Mouse (Mus musculus) C2C12 (cell line): ENCODE measurements around the gene Cpa5. TPM values are rescaled to one million over a fixed set of nuclear protein-coding genes. Genes with fewer than 3 reads are reported as not detected.
A peak's percentile ranks its signal among the peaks of the same experiment; 100 is the strongest.

ENCODE experiments used
- H3K27me3 ChIP-seq: one replicate; pipeline ENCODE4 v1.6.1; 2011; ENCODE audit not compliant: control insufficient read depth, insufficient read depth, insufficient read length
- H3K36me3 ChIP-seq: one replicate; pipeline ENCODE4 v1.6.1; 2011; ENCODE audit not compliant: control insufficient read depth, insufficient read depth
- H3K4me3 ChIP-seq: one replicate; pipeline ENCODE4 v1.5.1; 2011; ENCODE audit warnings: mild to moderate bottlenecking, control low read depth; ENCODE audit not compliant: poor library complexity, insufficient read depth, severe bottlenecking
- H3K79me2 ChIP-seq: one replicate; pipeline ENCODE4 v1.6.1; 2011; ENCODE audit not compliant: control insufficient read depth, insufficient read depth
- H3K79me3 ChIP-seq: one replicate; pipeline ENCODE4 v1.6.1; 2011; ENCODE audit warnings: low read depth, control low read depth
- H3ac ChIP-seq: one replicate; pipeline ENCODE3; 2011; ENCODE audit warnings: low read depth; ENCODE audit not compliant: control insufficient read depth, insufficient read length
- CEBPB ChIP-seq: IDR thresholded peaks from one replicate; pipeline ENCODE4 v1.6.1; 2011; ENCODE audit warnings: low read depth, mild to moderate bottlenecking, control low read depth, moderate library complexity
- CTCF ChIP-seq: IDR thresholded peaks from one replicate; pipeline ENCODE4 v1.5.1; 2011; ENCODE audit not compliant: control insufficient read depth, insufficient read depth, insufficient read length
- FOSL1 ChIP-seq: IDR thresholded peaks from one replicate; pipeline ENCODE4 v1.8.0; 2011; ENCODE audit warnings: mild to moderate bottlenecking, low read length; ENCODE audit not compliant: poor library complexity, insufficient read depth, severe bottlenecking
- MAX ChIP-seq: IDR thresholded peaks from one replicate; pipeline ENCODE4 v1.6.1; 2011; ENCODE audit warnings: mild to moderate bottlenecking, control low read depth
- MYOD1 ChIP-seq: IDR thresholded peaks from one replicate; pipeline ENCODE4 v1.6.1; 2011; ENCODE audit warnings: low read depth; ENCODE audit not compliant: control insufficient read depth, insufficient read length
- MYOG ChIP-seq: IDR thresholded peaks from one replicate; pipeline ENCODE4 v1.6.1; 2011; ENCODE audit not compliant: control insufficient read depth, insufficient read length; ENCODE audit errors: extremely low read depth
- USF1 ChIP-seq: IDR thresholded peaks from one replicate; pipeline ENCODE4 v1.6.1; 2011; ENCODE audit warnings: low read depth, mild to moderate bottlenecking, control low read depth, moderate library complexity
- polyA plus RNA-seq: library from polyadenylated mRNA; unstranded; fragments of >200 nt; fragmentation: generic; extraction: Trizol; gene quantifications from one replicate; pipeline ENCODE4 v1.2.1, GENCODE M21; 2012; ENCODE audit warnings: missing spikeins

The Cpa5 gene
- polyA plus RNA-seq, 1 experiment, result not detected

GRCm38 (mm10) chr6:30572456-30573311 is 38.1 kb upstream of the Cpa5 start:
- no peaks in the 10 kb centered on the region for H3K27me3 ChIP-seq
- H3K36me3 ChIP-seq, result no peaks in the 10 kb centered on the region
- no peak overlapping the region for H3ac ChIP-seq
- H3K79me2 ChIP-seq, result no peaks in the 10 kb centered on the region
- H3K79me3 ChIP-seq, result no peaks in the 10 kb centered on the region
- TF ChIP-seq MAX, result no peak
- TF ChIP-seq FOSL1, result no peak
- no peak for TF ChIP-seq MYOG
- TF ChIP-seq CTCF, result no peak
- TF ChIP-seq MYOD1, result no peak
- no peak for TF ChIP-seq USF1
- no peak for TF ChIP-seq CEBPB
- H3K4me3 ChIP-seq, result no peak overlapping the region

GRCm38 (mm10) chr6:30573380-30573779 is 37.4 kb upstream of the Cpa5 start:
- no peak overlapping the region for H3ac ChIP-seq
- H3K27me3 ChIP-seq, result no peaks in the 10 kb centered on the region
- no peaks in the 10 kb centered on the region for H3K79me3 ChIP-seq
- no peak overlapping the region for H3K4me3 ChIP-seq
- no peaks in the 10 kb centered on the region for H3K79me2 ChIP-seq
- no peak for TF ChIP-seq CEBPB
- TF ChIP-seq MAX, result no peak
- TF ChIP-seq MYOG, result no peak
- no peak for TF ChIP-seq CTCF
- no peak for TF ChIP-seq USF1
- TF ChIP-seq FOSL1, result no peak
- H3K36me3 ChIP-seq, result no peaks in the 10 kb centered on the region

- Histone ChIP-seq H3K27me3 (no peaks in the 10 kb centered on the region), H3ac (no peak overlapping the region), H3K4me3 (no peak overlapping the region), H3K79me2 (no peaks in the 10 kb centered on the region), H3K79me3 (no peaks in the 10 kb centered on the region), H3K36me3 (no peaks in the 10 kb centered on the region)
- TF ChIP-seq MYOG, result no peak
- TF ChIP-seq USF1, result no peak
- TF ChIP-seq CTCF, result no peak
- peak; percentile 63 for TF ChIP-seq MYOD1
- no peak for TF ChIP-seq MAX
- TF ChIP-seq FOSL1, result no peak
- no peak for TF ChIP-seq CEBPB
These were observed 35.9 kb upstream of the Cpa5 start for GRCm38 (mm10) chr6:30574945-30575344.

GRCm38 (mm10) chr6:30576477-30577203 is 34.2 kb upstream of the Cpa5 start:
- H3K79me3 ChIP-seq, result no peaks in the 10 kb centered on the region
- no peaks in the 10 kb centered on the region for H3K79me2 ChIP-seq
- no peak overlapping the region for H3K4me3 ChIP-seq
- no peaks in the 10 kb centered on the region for H3K27me3 ChIP-seq
- TF ChIP-seq USF1, result no peak
- TF ChIP-seq CTCF, result no peak
- TF ChIP-seq MAX, result no peak
- no peak for TF ChIP-seq MYOD1
- H3ac ChIP-seq, result no peak overlapping the region
- H3K36me3 ChIP-seq, result no peaks in the 10 kb centered on the region

GRCm38 (mm10) chr6:30579961-30580840 is 30.6 kb upstream of the Cpa5 start:
- H3K79me2 ChIP-seq, result no peaks in the 10 kb centered on the region
- H3K27me3 ChIP-seq, result no peaks in the 10 kb centered on the region
- H3ac ChIP-seq, result no peak overlapping the region
- no peaks in the 10 kb centered on the region for H3K79me3 ChIP-seq
- no peak for TF ChIP-seq USF1
- TF ChIP-seq MAX, result no peak
- no peak for TF ChIP-seq MYOG
- no peak for TF ChIP-seq FOSL1
- H3K4me3 ChIP-seq, result no peak overlapping the region
- H3K36me3 ChIP-seq, result no peaks in the 10 kb centered on the region
